Mouse (Mus musculus): ENCODE measurements around the gene Wdr73.
"Not testable (repeated sequence)": the region's sequence is repeated elsewhere in the genome, so short reads cannot be mapped to it uniquely, and the experiment has no call there.

The Wdr73 gene

GRCm38 (mm10) chr7:80900944-80901501, at the start of gene Wdr73:
TSS of gene Wdr73 (minus strand) at chr7:80901269.
- peak; percentile 95 for DNase-seq

- peak; percentile 96 for DNase-seq
These were observed 46.6 kb upstream of the Wdr73 start, which contains the start of gene Sec11a for GRCm38 (mm10) chr7:80947445-80948350. TSS of gene Sec11a (minus strand) at chr7:80947780.

GRCm38 (mm10) chr7:80939808-80940207, 38.7 kb upstream of the Wdr73 start:
- no peak for DNase-seq

GRCm38 (mm10) chr7:80937304-80937666, 36.2 kb upstream of the Wdr73 start:
- DNase-seq: not testable (repeated sequence)

- not testable (repeated sequence) for DNase-seq
These were observed 35.7 kb upstream of the Wdr73 start for GRCm38 (mm10) chr7:80936617-80937303.

GRCm38 (mm10) chr7:80935834-80936233, 34.8 kb upstream of the Wdr73 start:
- DNase-seq: no peak

GRCm38 (mm10) chr7:80932777-80933176, 31.7 kb upstream of the Wdr73 start:
- DNase-seq: no peak

GRCm38 (mm10) chr7:80931618-80932207, 30.6 kb upstream of the Wdr73 start:
- DNase-seq: no peak

- DNase-seq: no peak
These were observed 22.1 kb upstream of the Wdr73 start for GRCm38 (mm10) chr7:80923165-80923564.

- DNase-seq: no peak
These were observed 18.6 kb upstream of the Wdr73 start for GRCm38 (mm10) chr7:80919647-80920008.

- peak; percentile 39 for DNase-seq
These were observed 18.0 kb upstream of the Wdr73 start for GRCm38 (mm10) chr7:80918982-80919646.

- DNase-seq: no peak
These were observed 16.9 kb upstream of the Wdr73 start for GRCm38 (mm10) chr7:80917916-80918465.

GRCm38 (mm10) chr7:80912496-80912895, 11.4 kb upstream of the Wdr73 start:
- DNase-seq: no peak

GRCm38 (mm10) chr7:80911053-80911452, 10.0 kb upstream of the Wdr73 start:
- DNase-seq: no peak

GRCm38 (mm10) chr7:80904921-80905515, 3.9 kb upstream of the Wdr73 start, which contains the start of gene Nmb:
TSS of gene Nmb (minus strand) at chr7:80905076.
- peak; percentile 83 for DNase-seq

- DNase-seq: no peak
These were observed 2.8 kb upstream of the Wdr73 start for GRCm38 (mm10) chr7:80903625-80904422.

GRCm38 (mm10) chr7:80901541-80902274, 639 bp upstream of the Wdr73 start:
- peak; percentile 25 for DNase-seq

GRCm38 (mm10) chr7:80897721-80898120, 3.3 kb downstream of the Wdr73 start:
- no peak for DNase-seq

GRCm38 (mm10) chr7:80897134-80897533, 3.9 kb downstream of the Wdr73 start:
- no peak for DNase-seq

GRCm38 (mm10) chr7:80894815-80895519, 6.1 kb downstream of the Wdr73 start:
- DNase-seq: no peak
